Mouse (Mus musculus): ENCODE data around the gene Iqgap1.

DNA sequence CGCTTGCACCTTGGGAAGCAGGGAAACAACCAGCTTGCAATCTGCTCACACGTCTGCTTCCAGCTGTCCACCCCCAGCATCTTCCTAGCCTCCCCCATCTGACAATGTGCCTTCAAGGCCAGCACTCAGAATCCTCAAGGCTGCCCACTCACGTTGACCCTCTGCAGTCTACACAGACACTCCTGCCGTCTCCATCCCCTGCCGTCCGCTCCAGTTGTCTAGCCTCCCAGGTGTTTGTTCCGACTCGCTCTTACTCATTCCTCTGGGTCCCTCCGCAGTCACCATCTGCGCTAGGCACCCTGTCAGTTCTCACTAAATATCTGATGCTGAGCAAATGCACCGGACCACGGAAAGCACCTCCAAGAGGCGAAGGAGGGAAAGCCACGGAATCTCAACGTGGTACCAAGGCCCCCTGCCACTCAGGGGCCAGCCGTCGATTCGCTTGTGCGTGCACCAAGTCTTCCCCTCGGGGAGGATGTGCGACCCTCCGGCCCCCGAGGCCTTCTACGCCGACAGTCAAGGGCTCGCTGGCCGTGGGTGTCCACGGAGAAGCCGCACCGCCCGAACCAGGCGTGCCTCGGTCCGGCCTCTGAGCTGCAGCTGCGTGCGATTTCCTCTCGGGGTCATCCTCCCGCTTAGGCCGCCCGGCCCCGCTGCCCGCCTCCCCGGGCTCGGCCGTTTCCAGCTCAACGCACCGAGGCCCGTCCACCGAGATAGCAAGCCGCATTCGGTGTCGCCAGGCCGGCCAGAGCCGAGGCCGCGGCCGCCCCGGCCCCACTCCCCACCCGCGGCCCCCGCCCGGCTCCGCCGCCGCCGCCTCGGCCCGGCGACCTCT lies 137.8 kb downstream of the Iqgap1 start:
- peak; percentile 22; the same call in 1 of the 2 replicates for TF ChIP-seq CTCF (IDR thresholded peaks at IDR 0.05; ENCODE audit: borderline replicate concordance, extremely low read depth, insufficient read depth, insufficient read length)
- no peak; the same call in 1 of the 2 replicates for TF ChIP-seq POLR2A (IDR thresholded peaks at IDR 0.05; ENCODE audit: borderline replicate concordance, extremely low read depth, insufficient read depth, insufficient read length, poor library complexity, severe bottlenecking)

Data from brain, embryonic 14.5 days (tissue).